Mouse (Mus musculus) cerebellum, adult 9-10 months (tissue): ENCODE measurements around the gene Bmyc.
"Not testable (repeated sequence)": the region's sequence is repeated elsewhere in the genome, so short reads cannot be mapped to it uniquely, and the experiment has no call there.

Source experiments
- DNase-seq: peaks from one replicate; pipeline ENCODE4 v3.0.0; 2022

Gene Bmyc

GRCm38 (mm10) chr2:25733199-25733930 is 26.8 kb downstream of the Bmyc start:
- DNase-seq = no peak

GRCm38 (mm10) chr2:25736709-25737108 is 30.2 kb downstream of the Bmyc start, which contains the start of gene Obp2b:
Gene Obp2b (plus strand): TSS chr2:25737009.
- DNase-seq = not testable (repeated sequence)

- DNase-seq = no peak
These were observed 35.1 kb downstream of the Bmyc start for GRCm38 (mm10) chr2:25741671-25742070.

GRCm38 (mm10) chr2:25754201-25754600 is 47.7 kb downstream of the Bmyc start:
- no peak for DNase-seq
